Mouse (Mus musculus) neutrophil, adult 5-6 weeks (primary cell): Measurements from ENCODE around the gene Fam53a. TPM values are rescaled to one million over a fixed set of nuclear protein-coding genes. Genes with fewer than 3 reads are reported as not detected.

ENCODE experiments used
- ATAC-seq: fragments of 151-379, 151-347 bp; 2 replicates; pipeline ENCODE4 v1.8.0; 2017; ENCODE audit warnings: mild to moderate bottlenecking, moderate TSS enrichment; ENCODE audit not compliant: insufficient number of reproducible peaks, poor library complexity, low FRiP score, severe bottlenecking; ENCODE audit errors: extremely low read depth
- total RNA-seq: library from RNA; stranded (forward); fragments of 200-1000 nt; gene quantifications from 2 replicates; pipeline ENCODE4 v1.2.3, GENCODE M21; 2017

Fam53a gene
- total RNA-seq, 1 experiment from 2014 or later, result 15.8 TPM

- no peak for ATAC-seq
Measured at GRCm38 (mm10) chr5:33574207-33574606, 55.2 kb downstream of the Fam53a start.

- ATAC-seq, result no peak
Measured at GRCm38 (mm10) chr5:33565886-33566285, 63.5 kb downstream of the Fam53a start.

DNA sequence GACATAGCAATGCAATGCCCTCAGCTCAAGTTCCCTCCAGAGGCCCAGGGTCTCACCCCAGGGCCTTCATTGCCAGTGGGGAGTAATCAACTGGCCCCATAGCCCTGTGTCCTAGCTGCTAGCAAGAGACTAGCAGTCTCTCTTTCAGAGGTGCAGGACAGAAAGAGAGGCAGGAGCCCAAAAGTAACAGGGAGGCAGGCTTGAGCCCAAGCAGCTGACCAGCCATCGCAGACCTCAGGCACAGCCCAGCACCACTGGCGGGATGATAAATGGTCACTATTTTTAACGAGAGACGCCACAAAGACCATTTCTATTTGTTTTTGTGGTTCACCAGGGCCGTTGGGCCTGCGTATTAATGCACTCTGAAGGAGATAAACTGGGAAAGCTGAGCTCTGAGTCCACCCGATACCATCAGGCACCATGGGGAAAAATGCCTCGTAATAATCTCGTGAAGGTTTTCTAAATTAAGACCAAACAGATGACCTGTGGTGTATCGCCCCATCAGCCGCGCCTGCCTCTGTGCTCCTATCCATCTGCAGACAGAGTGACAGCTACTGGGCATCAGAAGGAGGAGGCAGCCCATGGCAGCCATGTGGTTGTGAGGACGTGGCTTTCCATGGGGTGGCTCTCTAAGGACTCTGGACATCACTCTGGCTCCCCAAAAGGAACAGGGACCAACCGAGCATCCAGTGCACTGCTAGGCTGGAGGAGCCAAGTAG, 73.0 kb downstream of the Fam53a start:
- ATAC-seq, result no peak

Other genes starting within 250 kb of the Fam53a start
- gene Nkx1-1, start 195.7 kb downstream of the Fam53a start, total RNA-seq, result not detected in 2 replicates
- gene Gm9903, start 290 bp upstream of the Fam53a start, total RNA-seq, result 1.4 and 1.6 TPM in 2 replicates
- gene Slbp, start 22.9 kb upstream of the Fam53a start, total RNA-seq, result 122 and 131 TPM in 2 replicates
- 14.6 and 23.7 TPM in 2 replicates for gene Tacc3, start 28.5 kb upstream of the Fam53a start, total RNA-seq
- gene Tmem129, start 28.8 kb upstream of the Fam53a start, total RNA-seq, result 21.5 and 22.0 TPM in 2 replicates
- gene Fgfr3, start 92.0 kb upstream of the Fam53a start, total RNA-seq, result not detected in 2 replicates
- 21.9 and 24.7 TPM in 2 replicates for gene Letm1, start 153.2 kb upstream of the Fam53a start, total RNA-seq
- gene Nsd2, start 191.1 kb upstream of the Fam53a start, total RNA-seq, result 26.4 and 32.9 TPM in 2 replicates